Mouse (Mus musculus) liver, adult (tissue): ENCODE measurements around the gene Cd28.

Source experiments
- GATA4 ChIP-seq: IDR thresholded peaks from 2 replicates; pipeline ENCODE4 v1.6.1; 2014; ENCODE audit warnings: mild to moderate bottlenecking, low read length; ENCODE audit not compliant: insufficient replicate concordance

Gene Cd28

GRCm38 (mm10) chr1:60762451-60762850, 45.9 kb downstream of the Cd28 start:
- TF ChIP-seq GATA4 = no peak

GRCm38 (mm10) chr1:60762916-60763315, 46.3 kb downstream of the Cd28 start:
- no peak for TF ChIP-seq GATA4

GRCm38 (mm10) chr1:60771771-60772170, 55.2 kb downstream of the Cd28 start:
- no peak for TF ChIP-seq GATA4

- TF ChIP-seq GATA4 = no peak
Measured at GRCm38 (mm10) chr1:60773231-60773630, 56.6 kb downstream of the Cd28 start.

GRCm38 (mm10) chr1:60776166-60776565, 59.6 kb downstream of the Cd28 start:
- TF ChIP-seq GATA4 = no peak

- no peak for TF ChIP-seq GATA4
Measured at GRCm38 (mm10) chr1:60776906-60777305, 60.3 kb downstream of the Cd28 start.

GRCm38 (mm10) chr1:60778465-60779115, 62.0 kb downstream of the Cd28 start:
- no peak for TF ChIP-seq GATA4

GRCm38 (mm10) chr1:60779176-60779575, 62.6 kb downstream of the Cd28 start:
- no peak for TF ChIP-seq GATA4

GRCm38 (mm10) chr1:60781666-60782065, 65.1 kb downstream of the Cd28 start:
- TF ChIP-seq GATA4 = no peak

GRCm38 (mm10) chr1:60793717-60794116, 77.1 kb downstream of the Cd28 start:
- no peak for TF ChIP-seq GATA4

GRCm38 (mm10) chr1:60795677-60796205, 79.1 kb downstream of the Cd28 start:
- TF ChIP-seq GATA4 = no peak

GRCm38 (mm10) chr1:60799795-60800345, 83.3 kb downstream of the Cd28 start:
- no peak for TF ChIP-seq GATA4

GRCm38 (mm10) chr1:60801210-60801671, 84.6 kb downstream of the Cd28 start:
- no peak for TF ChIP-seq GATA4

- no peak for TF ChIP-seq GATA4
Measured at GRCm38 (mm10) chr1:60803128-60803824, 86.7 kb downstream of the Cd28 start.

- no peak for TF ChIP-seq GATA4
Measured at GRCm38 (mm10) chr1:60803825-60804696, 87.5 kb downstream of the Cd28 start.
